Mouse (Mus musculus) thymus, postnatal 10 days (tissue): ENCODE results near the gene Nat8f5.
"Not testable (repeated sequence)": the region's sequence is repeated elsewhere in the genome, so short reads cannot be mapped to it uniquely, and the experiment has no call there.

Experiments
- DNase-seq, 2 experiments: peaks; one replicate each; pipeline ENCODE4 v3.0.0; 2021; ENCODE audit warnings: low spot score in 2 of 2

The Nat8f5 gene

DNA sequence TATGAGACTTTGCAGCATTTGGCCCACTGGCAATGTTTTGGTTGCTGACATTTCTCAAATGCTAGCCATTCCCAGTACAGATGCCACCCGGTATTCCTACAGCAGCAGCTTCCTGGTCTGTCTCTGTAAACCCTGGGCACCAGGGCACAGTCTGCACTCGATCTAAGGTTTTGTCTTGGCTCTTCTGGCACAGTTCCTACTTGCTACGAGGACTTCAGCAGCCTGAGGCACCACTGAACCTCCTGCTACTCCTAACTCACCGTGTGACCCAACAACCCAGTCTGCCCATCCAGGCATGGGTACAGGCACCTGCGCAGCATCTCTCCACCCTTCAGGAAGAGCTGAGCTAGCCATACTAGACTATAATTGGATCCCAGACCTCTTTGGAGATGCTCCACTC, 15.3 kb upstream of the Nat8f5 start:
- DNase-seq = not testable (repeated sequence)

DNA sequence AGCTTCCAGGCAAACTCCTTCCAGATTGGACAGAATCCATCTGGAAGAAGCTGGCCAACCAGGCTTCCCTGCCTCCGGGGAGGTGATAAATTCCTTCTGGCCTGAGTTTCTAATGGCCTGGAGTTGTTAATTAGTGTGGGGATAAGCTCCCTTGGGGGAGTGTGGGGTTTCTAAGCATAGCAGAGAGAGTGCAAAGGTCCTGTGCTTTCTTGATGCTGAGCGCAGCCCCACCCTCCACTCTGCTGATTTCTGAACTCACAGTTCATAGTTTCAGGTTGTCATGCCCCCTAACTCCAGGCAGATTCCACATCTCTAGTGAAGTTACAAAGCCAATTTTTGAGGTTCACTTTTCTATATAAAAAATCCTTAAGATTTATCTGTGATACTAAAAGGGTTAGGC, 14.3 kb upstream of the Nat8f5 start:
- not testable (repeated sequence) for DNase-seq

DNA sequence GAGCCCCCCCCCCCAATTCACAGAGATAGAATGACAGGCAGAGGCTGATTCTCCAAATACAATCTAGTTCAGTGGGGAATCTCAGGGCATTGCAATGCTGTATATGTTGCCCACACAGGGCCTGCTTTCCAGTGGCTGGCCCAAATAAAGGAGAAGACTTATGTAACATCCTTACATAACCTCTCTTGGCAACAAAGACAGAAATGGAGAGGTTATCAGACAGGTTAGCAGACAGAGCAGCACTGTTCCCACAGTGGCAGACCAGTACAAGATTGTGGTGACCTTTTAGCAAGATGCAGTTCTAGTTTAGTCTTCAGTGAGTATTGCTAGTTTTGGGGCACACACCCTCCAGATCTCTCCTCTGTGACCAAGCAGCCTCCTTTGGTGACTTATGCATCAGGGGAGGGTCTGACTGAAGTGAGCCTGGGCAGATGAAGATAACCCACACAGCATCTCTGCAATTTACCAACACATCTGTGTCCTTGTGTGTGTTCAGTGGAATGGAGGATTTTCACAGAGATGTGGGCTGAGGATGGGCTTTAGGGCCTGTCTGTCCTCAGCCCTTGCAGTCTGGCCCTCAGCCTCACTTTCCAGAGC, 13.8 kb upstream of the Nat8f5 start:
- not testable (repeated sequence) for DNase-seq

DNA sequence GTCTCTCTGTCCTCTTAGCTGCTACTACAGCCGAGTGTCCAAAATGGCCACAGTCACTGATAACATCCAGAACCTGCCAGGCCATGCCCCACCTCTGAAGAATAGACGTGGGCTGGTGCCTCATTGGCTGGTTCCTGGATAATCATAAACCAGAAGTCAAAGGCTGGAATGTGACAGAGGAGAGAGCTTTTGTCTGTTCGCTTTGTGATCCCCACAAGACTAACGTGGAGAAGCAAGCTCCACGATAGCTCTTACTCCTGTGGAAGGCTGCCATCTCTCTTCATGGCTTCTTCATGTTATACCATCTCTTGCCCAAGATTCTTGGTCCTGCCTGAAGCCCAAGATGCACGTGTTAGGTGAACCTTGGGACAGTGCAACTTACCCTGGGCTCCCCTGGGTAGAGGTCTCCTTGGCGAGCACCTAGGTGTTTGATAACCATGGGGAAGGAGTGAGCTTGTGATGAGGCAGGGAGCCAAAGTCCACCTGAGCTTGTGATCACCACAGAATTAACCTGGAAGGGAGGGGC, 11.1 kb upstream of the Nat8f5 start, which contains the start of gene Nat8:
Gene Nat8, minus strand, starts transcription at position 287 of the 526 bp plus-strand sequence.
- no peak for DNase-seq

DNA sequence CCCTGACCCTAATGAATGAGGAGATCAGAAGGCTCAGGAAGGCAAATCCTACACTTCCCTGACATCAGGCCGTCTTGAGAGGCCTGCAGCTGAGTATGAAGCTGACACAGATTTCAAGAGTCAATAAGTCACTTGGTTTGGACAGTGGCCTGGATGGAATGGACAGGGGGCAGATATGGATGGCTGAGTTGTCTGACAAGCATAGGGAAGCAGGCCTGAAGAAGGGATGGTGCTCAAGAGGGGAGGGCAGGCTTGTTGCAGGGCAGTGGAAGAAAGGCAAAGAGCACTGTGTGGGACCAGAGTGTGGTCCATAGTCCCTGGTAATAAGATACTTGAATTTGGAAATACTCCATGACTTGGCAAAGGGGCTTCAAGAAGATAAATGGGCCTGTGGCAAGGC, 8.7 kb upstream of the Nat8f5 start:
- no peak for DNase-seq

DNA sequence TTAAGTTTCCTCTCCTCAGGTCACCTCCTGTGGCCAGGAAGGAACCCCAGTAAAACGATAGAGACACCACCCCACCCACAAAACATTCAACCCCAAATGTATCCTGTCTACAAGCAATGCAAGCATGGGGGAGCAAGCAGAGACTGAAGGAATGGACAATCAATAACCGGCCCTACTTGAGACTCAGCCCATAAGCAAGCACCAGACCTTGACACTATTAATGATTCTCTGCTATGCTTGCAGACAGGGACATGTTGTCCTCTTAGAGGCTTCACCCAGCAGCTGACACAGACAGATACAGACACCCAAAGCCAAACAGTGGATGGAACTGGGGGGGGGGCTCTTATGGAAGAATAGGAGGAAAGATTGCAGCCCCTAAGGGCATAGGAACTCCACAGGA, 5.1 kb upstream of the Nat8f5 start:
- DNase-seq = no peak

DNA sequence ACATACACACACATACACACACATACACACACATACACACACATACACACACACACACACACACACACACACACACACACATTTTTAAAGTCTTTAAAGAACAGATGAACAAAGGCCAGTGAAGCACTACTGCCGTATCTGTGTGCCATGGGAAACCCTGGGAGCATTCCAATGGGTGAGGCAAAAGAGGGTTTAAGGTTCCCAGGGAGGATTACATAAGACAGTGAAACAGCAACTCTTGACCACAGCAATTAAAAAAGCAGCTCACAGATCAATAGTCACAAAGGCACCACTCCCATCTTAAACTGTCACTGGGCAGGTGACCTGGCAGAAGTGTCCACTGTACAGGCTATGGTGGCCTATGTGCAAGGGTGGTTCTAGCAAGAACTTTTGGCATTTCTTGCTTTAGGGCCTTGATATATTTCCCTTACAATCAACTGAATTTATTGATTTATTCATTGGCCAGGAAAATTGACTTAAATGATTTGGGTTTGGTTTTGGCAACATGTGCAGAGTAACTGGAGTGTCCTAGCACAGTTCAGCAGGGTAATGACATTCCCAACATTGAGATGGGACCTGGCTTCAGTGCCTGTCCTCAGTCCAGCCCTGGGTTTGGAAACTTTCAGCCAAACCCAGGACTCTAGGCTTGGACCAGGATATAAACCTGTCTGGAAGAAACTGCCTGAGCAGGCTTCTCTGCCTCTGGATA, 2.8 kb upstream of the Nat8f5 start:
- DNase-seq = no peak

DNA sequence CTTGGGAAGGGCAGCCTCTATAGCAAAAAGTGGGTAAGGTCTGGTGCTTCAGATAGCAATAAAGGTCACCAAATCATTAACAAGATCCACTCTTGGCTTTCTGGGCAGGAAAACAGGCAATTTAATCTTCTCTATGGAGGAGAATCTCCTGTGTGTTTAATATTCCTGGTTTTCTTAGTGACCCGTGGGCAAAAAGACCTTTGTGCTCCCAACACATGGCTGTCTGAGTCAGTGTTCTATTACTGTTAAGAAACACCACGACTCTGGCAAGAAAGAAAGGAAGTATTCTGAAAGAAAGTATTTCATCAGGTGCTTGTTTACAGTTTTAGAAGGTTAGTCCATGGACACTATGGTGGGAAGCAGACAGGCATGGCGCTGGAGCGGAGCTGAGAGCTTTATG, 1.5 kb upstream of the Nat8f5 start:
- DNase-seq = no peak

DNA sequence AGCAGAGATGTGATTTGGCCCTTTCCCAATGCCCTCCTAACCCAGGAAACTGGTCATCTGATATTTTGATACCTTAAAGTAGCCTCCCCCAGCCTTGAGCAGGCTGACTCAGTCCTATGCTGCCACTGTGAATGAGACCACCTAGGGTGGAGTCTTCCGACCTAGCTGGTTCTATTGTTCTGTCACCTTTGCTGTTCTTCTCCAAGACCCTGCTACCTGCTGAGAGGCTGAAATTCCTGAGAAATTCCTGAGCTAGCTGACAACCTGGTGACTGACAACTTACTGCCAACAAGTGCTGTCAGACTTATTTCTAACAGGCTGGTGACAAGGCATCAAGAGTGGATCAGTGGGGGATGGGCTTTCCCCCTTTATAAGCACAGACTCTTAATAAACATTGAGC, 2.4 kb downstream of the Nat8f5 start:
- DNase-seq = no peak

DNA sequence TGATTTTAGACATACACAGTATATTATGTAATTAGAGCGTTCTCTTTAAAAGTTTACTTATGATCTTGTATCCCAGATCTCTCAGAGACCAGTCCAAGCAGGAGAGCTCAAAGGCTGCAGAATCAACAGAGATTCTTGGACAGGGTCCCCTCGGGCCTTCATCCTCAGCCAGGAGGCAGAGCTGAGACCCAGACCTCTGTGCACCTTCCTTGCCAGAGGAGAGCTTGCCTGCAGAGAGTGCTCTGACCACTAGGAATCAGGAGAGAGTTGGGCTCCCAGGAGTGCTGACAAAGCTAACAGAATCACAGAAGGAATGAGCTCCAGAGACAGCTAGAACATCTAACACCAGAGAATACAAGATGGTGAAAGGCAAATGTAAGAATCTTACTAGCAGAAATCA, 7.4 kb downstream of the Nat8f5 start:
- DNase-seq = no peak

DNA sequence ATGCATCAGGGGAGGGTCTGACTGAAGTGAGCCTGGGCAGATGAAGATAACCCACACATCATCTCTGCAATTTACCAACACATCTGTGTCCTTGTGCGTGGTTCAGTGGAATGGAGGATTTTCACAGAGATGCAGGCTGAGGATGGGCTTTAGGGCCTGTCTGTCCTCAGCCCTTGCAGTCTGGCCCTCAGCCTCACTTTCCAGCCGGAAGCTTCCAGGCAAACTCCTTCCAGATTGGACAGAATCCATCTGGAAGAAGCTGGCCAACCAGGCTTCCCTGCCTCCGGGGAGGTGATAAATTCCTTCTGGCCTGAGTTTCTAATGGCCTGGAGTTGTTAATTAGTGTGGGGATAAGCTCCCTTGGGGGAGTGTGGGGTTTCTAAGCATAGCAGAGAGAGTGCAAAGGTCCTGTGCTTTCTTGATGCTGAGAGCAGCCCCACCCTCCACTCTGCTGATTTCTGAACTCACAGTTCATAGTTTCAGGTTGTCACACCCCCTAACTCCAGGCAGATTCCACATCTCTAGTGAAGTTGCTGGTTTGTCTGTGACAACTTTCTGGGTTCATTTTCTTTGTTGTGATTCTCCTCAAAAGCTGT, 9.7 kb downstream of the Nat8f5 start:
- DNase-seq = not testable (repeated sequence)

DNA sequence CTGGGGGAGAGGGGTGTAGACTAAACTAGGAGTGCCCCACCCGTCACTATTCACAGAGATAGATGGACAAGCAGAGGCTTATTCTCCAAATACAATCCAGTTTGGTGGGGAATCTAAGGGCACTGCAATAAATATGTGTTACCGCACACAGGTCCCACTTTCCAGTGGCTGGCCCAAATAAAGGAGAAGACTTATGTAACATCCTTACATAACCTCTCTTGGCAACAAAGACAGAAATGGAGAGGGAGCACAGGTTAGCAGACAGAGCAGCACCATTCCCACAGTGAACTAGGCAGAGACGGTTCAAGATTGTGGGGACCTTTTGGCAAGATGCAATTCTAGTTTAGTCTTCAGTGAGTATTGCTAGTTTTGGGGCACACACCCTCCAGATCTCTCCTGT, 10.3 kb downstream of the Nat8f5 start:
- not testable (repeated sequence) for DNase-seq

DNA sequence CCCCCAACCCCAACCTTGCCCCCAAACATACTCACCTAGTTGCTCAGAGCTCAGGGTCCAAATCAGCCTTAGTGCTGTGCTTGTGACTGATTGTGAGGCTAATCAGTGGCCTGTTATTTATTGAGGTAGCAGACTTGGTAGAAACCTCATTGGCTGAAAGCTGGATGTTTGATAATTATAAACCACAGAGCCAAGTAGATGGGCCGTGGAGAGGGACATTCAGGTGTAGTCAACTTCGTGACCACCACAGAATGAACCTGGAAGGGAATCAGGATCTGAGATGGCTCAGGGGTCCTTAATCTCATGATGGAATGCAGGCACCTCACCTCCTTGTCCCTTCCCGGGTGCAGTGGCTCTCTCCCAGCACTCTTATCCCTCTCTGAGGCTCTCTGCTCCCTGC, 11.0 kb downstream of the Nat8f5 start:
- DNase-seq = not testable (repeated sequence)

DNA sequence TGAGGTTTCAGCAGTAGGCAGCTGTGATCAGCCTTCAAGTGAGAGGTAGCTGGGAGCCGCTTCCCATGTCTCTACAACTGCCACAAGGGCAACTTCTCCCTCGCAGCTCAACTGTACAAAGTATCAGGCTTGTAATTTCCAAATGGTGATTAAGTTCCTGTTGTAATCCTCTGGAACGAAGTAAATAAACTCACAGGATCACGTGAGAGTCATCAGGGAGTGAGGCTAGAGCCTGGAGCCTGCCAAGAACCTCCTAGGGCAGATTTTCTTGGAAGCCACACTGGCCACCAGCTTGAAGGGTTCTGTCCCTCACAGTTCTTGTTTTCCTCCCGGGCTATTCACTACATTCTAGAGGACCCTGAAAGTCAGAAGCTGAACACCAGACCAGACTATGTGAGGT, 17.6 kb downstream of the Nat8f5 start:
- not testable (repeated sequence) for DNase-seq
